15 mouse cellular contexts compared by ENCODE assay signal in genomic region chr16:97758288-97758687, GRCm38 (mm10). TPM values are rescaled to one million over a fixed set of nuclear protein-coding genes. Genes with fewer than 3 reads are reported as not detected.
DNase-seq lines count a peak whose midpoint lies in the region; ATAC-seq and TF ChIP-seq lines count a peak whose summit lies in the region.
"Had no signal": no experiment of that assay in that cellular context is flagged by ENCODE, and none has a peak within 500 bp of the region (broad histone marks: within the 10 kb centered on the region; RNA-seq: fewer than 3 reads in every experiment).

No protein-coding gene starts in this region.

- H3K27ac ChIP-seq in liver, embryonic 13.5 days = peak overlapping the region; percentile 50
- H3K27ac ChIP-seq: embryonic facial prominence, embryonic 12.5 days; kidney, postnatal 0 days; midbrain, embryonic 15.5 days had no signal

- no peaks in the 10 kb centered on the region; the same call in 1 of the 2 replicates for H3K4me1 ChIP-seq in lung, adult 2 months (ENCODE audit: control insufficient read depth, insufficient read depth, low read length)
- peaks cover 25% of the 10 kb centered on the region for H3K4me1 ChIP-seq in liver, embryonic 13.5 days (replicated peaks)

- WGBS in lung, adult 2 months = 60% methylated on average over 2 of the region's 2 CpGs
- 54% methylated on average over 2 of the region's 2 CpGs for WGBS in liver, embryonic 13.5 days (ENCODE audit: insufficient replicate concordance)

- no peaks in the 10 kb centered on the region for H3K9me3 ChIP-seq in liver, embryonic 13.5 days (replicated peaks)
- H3K9me3 ChIP-seq: embryonic facial prominence, embryonic 12.5 days; midbrain, embryonic 15.5 days had no signal

- ATAC-seq in liver, embryonic 13.5 days (ENCODE audit: low read depth) = peak; percentile 71
- ATAC-seq: midbrain, embryonic 15.5 days had no signal

- no peak overlapping the region for H3K4me2 ChIP-seq in liver, embryonic 13.5 days
- H3K4me2 ChIP-seq: embryonic facial prominence, embryonic 12.5 days; midbrain, embryonic 15.5 days had no signal

- no peaks in the 10 kb centered on the region for H3K36me3 ChIP-seq in liver, embryonic 13.5 days
- H3K36me3 ChIP-seq: embryonic facial prominence, embryonic 12.5 days; midbrain, embryonic 15.5 days had no signal

- DNase-seq in adrenal gland, adult 2 months = peak; percentile 63
- no peak for DNase-seq in adrenal gland, postnatal 14 days
- peak; percentile 67 to 79 for DNase-seq in lung, adult 18-20 months
- no peak for DNase-seq in lung, adult 2 months
- DNase-seq in liver, embryonic 13.5 days = no peak
- DNase-seq in yolk sac, embryonic 10.5 days (ENCODE audit: low spot score) = peak; percentile 69
- DNase-seq in layer of hippocampus, postnatal 25 days (ENCODE audit: extremely low spot score in 1 of 2, low spot score in 1 of 2) = no peak
- DNase-seq in thymus, postnatal 4 days = no peak
- DNase-seq: cerebellum, adult 11 months; cerebellum, postnatal 36 days; heart, adult 18-20 months had no signal

- peaks cover 27% of the 10 kb centered on the region for H3K27me3 ChIP-seq in liver, embryonic 13.5 days
- H3K27me3 ChIP-seq: CH12.LX had no signal

- no peak for TF ChIP-seq POLR2A in lung, adult 2 months (IDR thresholded peaks at IDR 0.05; ENCODE audit: borderline replicate concordance, extremely low read depth, low read depth, low read length)

- H3K4me3 ChIP-seq in lung, adult 2 months (replicated peaks; ENCODE audit: extremely low read depth, low read depth, low read length) = no peak overlapping the region
- no peak overlapping the region for H3K4me3 ChIP-seq in liver, embryonic 13.5 days (replicated peaks)
- H3K4me3 ChIP-seq: embryonic facial prominence, embryonic 12.5 days; midbrain, embryonic 15.5 days had no signal

- TF ChIP-seq CTCF in lung, adult 2 months (IDR thresholded peaks at IDR 0.05; ENCODE audit: insufficient read depth, low read length) = no peak

- no peak overlapping the region for H3K9ac ChIP-seq in liver, embryonic 13.5 days
- H3K9ac ChIP-seq: embryonic facial prominence, embryonic 12.5 days; midbrain, embryonic 15.5 days had no signal

RNA-seq across cellular contexts. Expression of gene Ripk4, which starts 5.3 kb away (rescaled TPM):
- total RNA-seq in adrenal gland, adult 2 months (2021) = 1 to 10 TPM in 1 of 2 experiments, under 1 TPM in 1; 0.81 to 1.4 TPM
- polyA plus RNA-seq in adrenal gland, adult 2 months (2012; rRNA removed) = 0.09 and 0.31 TPM in 2 replicates
- 0.70 and 1.0 TPM in 2 replicates for total RNA-seq in adrenal gland, postnatal 14 days (2021)
- polyA plus RNA-seq in lung, adult 2 months (2012; rRNA removed) = 15.5 and 16.7 TPM in 2 replicates
- polyA plus RNA-seq in liver, embryonic 13.5 days (2015; fragmentation: Nextera tagmentation; extraction: Ambion mirVana) = 2.3 and 2.7 TPM in 2 replicates
- under 1 TPM; 0.19 to 0.49 TPM for total RNA-seq in layer of hippocampus, postnatal 25 days (2021)

Comparison
In these comparisons a context has a peak if more than half of its experiments do, and no peak if none do; other contexts are left out.
1. DNase-seq: peak in adrenal gland, adult 2 months (single experiment), lung, adult 18-20 months (2 of 2) and yolk sac, embryonic 10.5 days (single experiment); none in adrenal gland, postnatal 14 days (single experiment), lung, adult 2 months (single experiment), liver, embryonic 13.5 days (single experiment), layer of hippocampus, postnatal 25 days (0 of 2) and thymus, postnatal 4 days (single experiment).